Mouse (Mus musculus) ES-E14 (cell line): Measurements from ENCODE around the gene Wfdc3. TPM values are rescaled to one million over a fixed set of nuclear protein-coding genes. Genes with fewer than 3 reads are reported as not detected.

Experiments
- DNase-seq: peaks from one replicate; pipeline ENCODE4 v3.0.0-alpha.2; 2013; ENCODE audit warnings: low read depth, low spot score
- H3K27ac ChIP-seq: 2 replicates; pipeline ENCODE4 v1.5.1; 2012; ENCODE audit warnings: low read depth, mild to moderate bottlenecking, low read length, moderate library complexity, mixed read lengths; ENCODE audit not compliant: poor library complexity, insufficient read depth, severe bottlenecking
- H3K36me3 ChIP-seq: 2 replicates; pipeline ENCODE4 v1.6.1; 2012; ENCODE audit warnings: mild to moderate bottlenecking, low read length, moderate library complexity, mixed read lengths; ENCODE audit not compliant: control insufficient read depth, poor library complexity, insufficient read depth, severe bottlenecking
- H3K4me1 ChIP-seq, 2 experiments: fragments of 150-350 bp in 1 of 2; sonication (generic) in 1 of 2; 2 replicates each; pipeline ENCODE4 v1.6.1; 2012; ENCODE audit warnings: low read length in 2 of 2, mild to moderate bottlenecking in 1 of 2, mixed read lengths in 1 of 2; ENCODE audit not compliant: control insufficient read depth in 2 of 2, insufficient read depth in 2 of 2, poor library complexity in 1 of 2
- H3K4me3 ChIP-seq, 2 experiments: fragments of 150-350 bp in 1 of 2; sonication (generic) in 1 of 2; 2 replicates each; pipeline ENCODE4 v1.5.1; 2012; ENCODE audit warnings: low read length in 2 of 2, low read depth in 1 of 2, mild to moderate bottlenecking in 1 of 2, mixed read lengths in 1 of 2; ENCODE audit not compliant: insufficient read depth in 1 of 2, poor library complexity in 1 of 2, severe bottlenecking in 1 of 2
- H3K9ac ChIP-seq: 2 replicates; pipeline ENCODE4 v1.6.1; 2012; ENCODE audit warnings: low read depth, mild to moderate bottlenecking, low read length, mixed read lengths; ENCODE audit not compliant: poor library complexity, insufficient read depth, severe bottlenecking
- H3K9me3 ChIP-seq: fragments of 150-350 bp; sonication (generic); 2 replicates; pipeline ENCODE4 v1.6.1; 2012; ENCODE audit warnings: low read depth, mild to moderate bottlenecking, low read length; ENCODE audit not compliant: control insufficient read depth, insufficient read depth
- CHD2 ChIP-seq: IDR thresholded peaks from 2 replicates; pipeline ENCODE4 v1.6.1; 2014; ENCODE audit warnings: mild to moderate bottlenecking, low read depth, low read length, inconsistent platforms
- HCFC1 ChIP-seq: IDR thresholded peaks from 2 replicates; pipeline ENCODE4 v1.6.1; 2012; ENCODE audit warnings: low read length, inconsistent platforms, borderline replicate concordance; ENCODE audit not compliant: insufficient read depth
- MAFK ChIP-seq: IDR thresholded peaks from 2 replicates; pipeline ENCODE4 v1.6.1; 2014; ENCODE audit warnings: mild to moderate bottlenecking, low read depth, low read length, inconsistent platforms; ENCODE audit not compliant: insufficient read depth
- ZC3H11A ChIP-seq: IDR thresholded peaks from 2 replicates; pipeline ENCODE4 v1.6.1; 2012; ENCODE audit warnings: low read depth, mild to moderate bottlenecking, inconsistent platforms, low read length, borderline replicate concordance
- ZNF384 ChIP-seq: IDR thresholded peaks from 2 replicates; pipeline ENCODE4 v1.6.1; 2012; ENCODE audit warnings: low read depth, low read length, inconsistent platforms
- in situ Hi-C, 2 experiments: fragments of 600-800 bp; cut with MboI; formaldehyde crosslinking; loops; one replicate each; pipeline ENCODE4 v1.15.1; 2025; ENCODE audit warnings: low sequenced_read_pairs in 2 of 2, inconsistent platforms in 1 of 2; ENCODE audit not compliant: unreplicated experiment in 2 of 2
- total RNA-seq: library from RNA; depleted of rRNA; stranded (reverse); fragments of 300-350 nt; gene quantifications from 2 replicates; pipeline ENCODE4 v1.2.3, GENCODE M21; 2012

The Wfdc3 gene
- total RNA-seq, 1 experiment, result 0.18 TPM

- peaks cover 0 to 6% of the 10 kb centered on the region in 2 experiments; a peak in 2 of 4 replicates for H3K4me1 ChIP-seq
- no peaks in the 10 kb centered on the region for H3K9me3 ChIP-seq
- peak overlapping the region; percentile 98 for H3K9ac ChIP-seq
- no peak for DNase-seq
- H3K4me3 ChIP-seq, result peak overlapping the region; percentile 98 to 100
- H3K36me3 ChIP-seq, result peaks cover 46% of the 10 kb centered on the region
- peak overlapping the region; percentile 83 for H3K27ac ChIP-seq
- TF ChIP-seq ZC3H11A, result no peak
- TF ChIP-seq HCFC1, result no peak
- no peak for TF ChIP-seq ZNF384
- TF ChIP-seq CHD2, result no peak
- TF ChIP-seq MAFK, result no peak
- in situ Hi-C loops, result no loop called here
Measured at GRCm38 (mm10) chr2:164770279-164770678, 24.5 kb upstream of the Wfdc3 start.

DNA sequence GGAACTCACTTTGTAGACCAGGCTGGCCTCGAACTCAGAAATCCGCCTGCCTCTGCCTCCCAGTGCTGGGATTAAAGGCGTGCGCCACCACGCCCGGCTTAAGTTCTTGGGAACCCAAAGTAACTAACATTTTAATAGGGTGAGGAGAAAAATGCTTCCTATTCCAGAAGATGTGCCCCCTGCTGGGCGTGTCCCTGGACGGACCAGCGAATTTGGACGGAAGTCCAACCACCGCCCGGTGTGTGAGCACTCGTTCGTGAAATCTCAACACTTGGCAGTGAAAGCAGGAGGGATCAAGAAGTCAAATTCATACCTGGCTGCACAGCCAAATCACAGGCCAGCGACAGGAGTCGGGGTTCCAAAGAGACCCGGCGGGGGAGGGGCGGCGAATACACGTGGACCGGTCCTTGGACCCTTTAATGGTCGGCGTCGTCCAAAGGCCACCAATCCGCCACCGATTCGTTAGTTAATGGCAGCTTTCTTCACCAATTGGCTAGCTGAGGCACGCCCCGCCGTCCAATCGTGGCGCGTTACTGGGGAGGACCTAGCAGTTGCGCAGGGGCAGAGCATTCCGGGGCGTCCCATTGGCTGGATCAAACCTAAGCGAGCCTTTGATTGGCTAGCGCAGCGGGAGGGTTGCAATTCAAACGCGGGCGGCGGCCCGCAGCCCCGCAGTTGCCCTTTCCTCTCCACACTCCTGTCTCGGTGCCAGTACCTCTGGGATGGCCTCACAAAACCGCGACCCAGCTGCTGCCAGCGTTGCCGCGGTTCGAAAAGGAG, 23.7 kb upstream of the Wfdc3 start, which contains the start of gene Ube2c:
Gene Ube2c (plus strand): TSS at position 641 of the 780 bp plus-strand sequence.
- TF ChIP-seq ZNF384 (no peak; the same call in 1 of the 2 replicates), CHD2 (peak; percentile 97)
- Histone ChIP-seq H3K27ac (peak within 1 kb of the TSS; percentile 94), H3K9me3 (no peaks in the 10 kb centered on the region), H3K36me3 (peaks cover 52% of the 10 kb centered on the region), H3K4me3 (peak within 1 kb of the TSS; percentile 98 to 100), H3K4me1 (peaks cover 0 to 6% of the 10 kb centered on the region in 2 experiments; a peak in 2 of 4 replicates), H3K9ac (peak within 1 kb of the TSS; percentile 98)
- DNase-seq, result peak; percentile 98
- in situ Hi-C loops, result no loop called here

GRCm38 (mm10) chr2:164767812-164768540, 22.2 kb upstream of the Wfdc3 start:
- in situ Hi-C loops, result no loop called here
- TF ChIP-seq MAFK, result no peak
- TF ChIP-seq ZC3H11A, result no peak
- no peak for TF ChIP-seq HCFC1
- no peak for TF ChIP-seq ZNF384
- no peak for TF ChIP-seq CHD2
- Histone ChIP-seq H3K9ac (peak overlapping the region; percentile 63; the same call in 1 of the 2 replicates), H3K36me3 (peaks cover 58% of the 10 kb centered on the region), H3K27ac (no peak overlapping the region), H3K9me3 (no peaks in the 10 kb centered on the region), H3K4me3 (peak overlapping the region; percentile 24 to 44), H3K4me1 (peaks cover 0 to 6% of the 10 kb centered on the region in 2 experiments; a peak in 1 of 4 replicates)
- no peak for DNase-seq

DNA sequence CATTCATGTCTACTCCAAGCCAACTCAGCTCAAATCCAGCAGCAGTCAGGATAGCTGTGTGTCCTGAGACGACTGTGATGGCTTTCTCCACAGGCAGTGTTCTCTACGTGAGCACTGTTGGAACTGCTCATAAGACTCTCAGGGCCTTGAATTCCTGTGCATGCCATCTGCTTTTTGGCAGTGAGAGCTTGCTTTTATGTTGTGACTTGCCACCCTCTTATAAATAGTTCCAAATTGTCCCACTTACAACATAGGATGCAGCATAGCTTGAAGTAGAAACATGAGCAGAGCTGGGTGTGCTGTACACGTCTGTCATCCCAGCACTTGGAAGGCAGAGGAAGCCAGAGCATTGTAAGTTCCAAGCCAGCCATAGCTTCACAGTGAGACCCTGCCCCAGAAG, 20.1 kb upstream of the Wfdc3 start:
- H3K4me1 ChIP-seq, result peaks cover 2 to 3% of the 10 kb centered on the region in 2 experiments; a peak in 1 of 4 replicates
- in situ Hi-C loops, result no loop called here
- TF ChIP-seq ZNF384 (no peak), CHD2 (no peak), ZC3H11A (no peak), HCFC1 (no peak)
- H3K27ac ChIP-seq, result no peak overlapping the region
- no peaks in the 10 kb centered on the region for H3K9me3 ChIP-seq
- no peak overlapping the region for H3K9ac ChIP-seq
- no peak for DNase-seq
- peaks cover 59% of the 10 kb centered on the region for H3K36me3 ChIP-seq
- H3K4me3 ChIP-seq, result no peak overlapping the region

- in situ Hi-C loops, result no loop called here
- Histone ChIP-seq H3K9ac (no peak overlapping the region), H3K4me3 (no peak overlapping the region), H3K4me1 (peaks cover 2 to 3% of the 10 kb centered on the region in 2 experiments; a peak in 2 of 4 replicates), H3K9me3 (no peaks in the 10 kb centered on the region), H3K27ac (no peak overlapping the region), H3K36me3 (peaks cover 71% of the 10 kb centered on the region)
- TF ChIP-seq HCFC1 (no peak), ZNF384 (no peak), MAFK (no peak), ZC3H11A (no peak), CHD2 (no peak)
- no peak for DNase-seq
Measured at GRCm38 (mm10) chr2:164762593-164762992, 16.9 kb upstream of the Wfdc3 start.
